Mouse (Mus musculus): ENCODE results near the gene Gcc1. TPM values are rescaled to one million over a fixed set of nuclear protein-coding genes. Genes with fewer than 3 reads are reported as not detected.

Gene Gcc1
- polyA plus RNA-seq, 1 experiment from 2014 or later: 11.4 TPM

DNA sequence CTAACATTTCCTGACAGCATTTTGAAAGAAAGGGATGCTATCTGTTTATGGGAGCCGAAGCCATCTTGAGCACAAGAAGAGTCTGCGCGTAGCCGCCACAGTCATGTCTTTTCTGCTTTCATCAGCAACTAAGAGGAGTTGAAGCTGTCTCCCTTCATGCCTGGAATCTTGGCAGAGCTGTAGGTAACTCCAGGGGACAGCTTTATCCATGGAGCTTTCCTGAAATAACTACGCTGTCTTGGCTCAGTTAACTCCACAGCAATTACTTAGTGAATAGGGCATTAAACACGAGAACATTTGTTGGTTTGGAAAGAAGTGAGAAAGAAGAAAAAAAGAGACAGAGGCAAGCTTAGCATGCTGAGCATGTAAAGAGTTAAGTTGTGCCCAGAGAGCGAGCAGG, 19.7 kb upstream of the Gcc1 start:
- Histone ChIP-seq H3K4me1 (0 out of 2 replicates have a peak, but pooled peaks cover 7% of the 10 kb centered on the region), H3K4me2 (no peak overlapping the region), H3K27ac (no peak overlapping the region), H3K9ac (no peak overlapping the region), H3K9me3 (replicated peaks) (no peaks in the 10 kb centered on the region), H3K36me3 (ENCODE audit: poor library complexity, severe bottlenecking) (no peaks in the 10 kb centered on the region), H3K4me3 (no peak overlapping the region), H3K27me3 (peaks cover 37% of the 10 kb centered on the region)
- ATAC-seq: no peak
- WGBS: 72% methylated on average over 7 of the region's 7 CpGs

DNA sequence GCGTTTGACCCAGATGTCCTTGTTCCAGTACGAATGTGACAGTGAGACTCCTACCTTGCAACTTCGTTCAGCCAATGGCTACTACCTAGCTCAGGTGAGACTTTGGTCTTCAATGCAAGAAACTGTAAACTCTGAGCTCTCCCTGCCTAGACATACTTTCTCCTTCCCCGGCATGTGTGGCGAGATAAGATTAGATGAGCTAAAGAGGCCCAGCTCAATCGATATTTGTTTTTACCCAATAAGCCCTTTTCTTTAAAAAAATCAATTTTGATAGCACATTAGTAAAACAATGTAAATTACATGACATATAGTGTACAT, 3.3 kb upstream of the Gcc1 start:
- WGBS: 71% methylated on average over 6 of the region's 6 CpGs
- H3K27me3 ChIP-seq: no peaks in the 10 kb centered on the region
- H3K4me3 ChIP-seq: no peak overlapping the region
- no peak overlapping the region for H3K4me2 ChIP-seq
- H3K9me3 ChIP-seq (replicated peaks): no peaks in the 10 kb centered on the region
- H3K36me3 ChIP-seq (ENCODE audit: poor library complexity, severe bottlenecking): peaks cover 13% of the 10 kb centered on the region
- no peak overlapping the region for H3K27ac ChIP-seq
- H3K4me1 ChIP-seq: no peaks in the 10 kb centered on the region
- H3K9ac ChIP-seq: no peak overlapping the region
- no peak for ATAC-seq

DNA sequence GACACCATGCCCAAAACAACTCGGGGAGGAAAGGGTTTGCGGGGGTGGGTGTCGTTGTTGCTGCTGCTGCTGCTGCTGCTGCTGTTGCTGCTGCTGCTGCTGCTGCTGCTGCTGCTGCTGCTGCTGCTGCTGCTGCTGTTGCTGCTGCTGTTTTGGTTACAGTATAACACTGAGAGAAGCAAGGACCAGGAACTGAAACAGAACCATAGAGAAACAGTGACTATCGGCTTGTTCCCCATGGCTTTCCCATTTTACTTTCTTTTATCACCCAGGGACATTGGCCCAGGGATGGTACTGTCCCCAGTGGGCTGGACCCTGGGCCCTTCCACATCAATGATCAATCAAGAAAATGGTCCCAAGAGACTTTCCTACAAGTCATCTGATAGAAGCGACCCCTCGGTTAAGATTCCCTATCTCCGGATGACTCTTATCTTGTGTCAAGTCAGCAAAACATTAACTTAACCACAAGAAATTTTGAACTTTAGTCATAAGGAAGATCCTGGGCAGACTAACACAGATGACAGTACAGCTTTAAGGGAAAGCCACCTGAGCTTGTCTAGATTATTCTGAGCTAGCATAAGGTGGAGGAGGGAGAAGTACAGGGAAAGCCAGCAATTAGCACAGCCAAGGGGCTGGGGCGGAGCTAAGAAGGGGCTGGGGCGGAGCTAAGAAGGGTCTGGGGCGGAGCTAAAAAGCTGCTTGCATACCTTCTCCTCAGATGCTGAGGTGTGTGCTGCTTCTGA, 2.8 kb upstream of the Gcc1 start:
- Histone ChIP-seq H3K4me1 (0 out of 2 replicates have a peak, but pooled peaks cover 2% of the 10 kb centered on the region), H3K9me3 (replicated peaks) (no peaks in the 10 kb centered on the region), H3K27ac (no peak overlapping the region), H3K4me2 (no peak overlapping the region), H3K27me3 (no peaks in the 10 kb centered on the region), H3K36me3 (ENCODE audit: poor library complexity, severe bottlenecking) (peaks cover 18% of the 10 kb centered on the region), H3K9ac (no peak overlapping the region), H3K4me3 (no peak overlapping the region)
- 79% methylated on average over 10 of the region's 10 CpGs for WGBS
- ATAC-seq: no peak

DNA sequence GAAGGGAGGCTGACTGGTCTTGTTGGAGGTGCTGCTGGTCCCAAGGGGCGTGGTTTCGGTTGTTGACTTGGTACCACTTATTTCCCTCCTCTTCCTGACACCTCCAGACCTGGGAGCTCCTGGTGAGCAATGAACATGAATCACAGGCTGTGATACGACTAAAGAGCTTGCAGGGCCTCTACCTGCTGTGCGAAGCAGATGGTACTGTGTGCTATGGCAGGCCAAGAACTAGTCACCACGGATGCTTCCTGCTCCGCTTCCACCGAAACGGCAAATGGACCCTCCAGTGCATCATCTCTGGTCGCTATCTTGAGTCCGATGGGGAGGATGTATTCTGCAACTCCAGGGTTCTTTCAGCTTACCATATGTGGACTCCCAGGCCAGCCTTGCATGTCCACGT, 1.7 kb upstream of the Gcc1 start:
- no peak overlapping the region for H3K27ac ChIP-seq
- H3K4me3 ChIP-seq: no peak overlapping the region
- no peak overlapping the region for H3K9ac ChIP-seq
- no peak for ATAC-seq
- H3K9me3 ChIP-seq (replicated peaks): no peaks in the 10 kb centered on the region
- 92% methylated on average over 11 of the region's 11 CpGs for WGBS
- peaks cover 28% of the 10 kb centered on the region for H3K36me3 ChIP-seq (ENCODE audit: poor library complexity, severe bottlenecking)
- peaks cover 6% of the 10 kb centered on the region for H3K4me1 ChIP-seq
- H3K4me2 ChIP-seq: no peak overlapping the region
- H3K27me3 ChIP-seq: no peaks in the 10 kb centered on the region

DNA sequence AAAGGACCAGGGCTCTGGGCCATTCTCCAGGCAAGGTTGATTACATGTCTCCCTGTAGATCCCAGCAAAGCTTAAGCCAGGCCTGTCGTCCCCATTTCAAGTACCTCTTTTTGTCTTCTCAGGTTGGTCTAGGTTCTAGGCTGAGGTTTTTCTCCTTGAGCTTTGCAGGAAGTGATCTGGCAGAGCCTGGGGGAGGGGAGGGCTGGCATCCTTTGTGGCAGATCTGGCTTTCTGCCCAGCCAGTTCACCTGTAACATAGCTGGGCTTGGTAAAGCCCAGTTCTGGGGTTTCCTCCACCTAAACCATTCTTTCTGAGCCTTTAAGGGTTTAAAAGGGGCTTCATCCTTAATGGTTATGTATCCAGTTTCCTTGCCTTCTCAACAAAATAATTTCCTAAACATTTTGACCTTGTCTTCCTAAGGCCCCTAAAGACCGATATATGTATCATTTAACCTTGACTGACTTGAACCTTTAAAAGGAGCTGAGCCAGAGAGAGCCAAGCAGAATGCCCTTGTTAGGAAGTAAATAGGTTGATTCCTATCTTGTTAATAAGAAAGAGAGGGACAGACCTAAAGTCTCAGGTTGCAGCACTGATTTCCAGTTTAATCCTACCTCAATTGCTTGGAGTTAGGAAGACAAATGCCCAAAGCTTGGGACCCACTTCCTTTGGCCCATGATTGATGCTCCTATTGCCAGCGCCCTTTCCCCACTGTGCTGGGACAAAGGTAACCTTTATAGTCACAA, 922 bp downstream of the Gcc1 start, which contains the start of gene Fscn3:
Gene Fscn3 (plus strand): TSS at position 694 of the 744 bp plus-strand sequence.
- WGBS: 69% methylated on average over 3 of the region's 3 CpGs
- H3K9ac ChIP-seq: no peak within 1 kb of the TSS
- no peak for ATAC-seq

DNA sequence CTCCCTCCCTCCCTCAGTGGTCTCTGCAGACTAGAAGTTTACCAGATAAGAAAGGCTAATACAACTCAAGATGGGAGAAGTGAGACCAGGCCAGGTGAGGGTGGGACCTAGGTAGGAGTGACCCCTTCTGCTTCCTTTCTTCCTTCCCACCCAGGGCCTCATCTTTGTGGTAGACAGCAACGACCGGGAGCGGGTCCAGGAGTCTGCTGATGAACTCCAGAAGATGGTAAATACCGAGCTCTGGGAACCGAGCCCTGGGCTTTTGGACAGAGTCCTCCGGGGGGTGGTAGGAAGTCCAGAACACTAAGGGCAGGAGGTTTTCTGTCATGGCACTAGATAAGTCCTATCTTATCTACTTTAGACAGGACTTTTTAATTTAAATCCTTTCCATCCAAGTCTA, 3.2 kb downstream of the Gcc1 start:
- Histone ChIP-seq H3K27ac (no peak overlapping the region), H3K9me3 (replicated peaks) (no peaks in the 10 kb centered on the region), H3K4me3 (no peak overlapping the region), H3K9ac (no peak overlapping the region), H3K4me2 (peak overlapping the region; percentile 73), H3K36me3 (ENCODE audit: poor library complexity, severe bottlenecking) (peaks cover 28% of the 10 kb centered on the region), H3K4me1 (peaks cover 32% of the 10 kb centered on the region), H3K27me3 (no peaks in the 10 kb centered on the region)
- 96% methylated on average over 6 of the region's 6 CpGs for WGBS
- ATAC-seq: no peak

More for the DNA sequence above, 922 bp downstream of the Gcc1 start, which contains the start of gene Fscn3:
- Histone ChIP-seq H3K9me3 (replicated peaks) (no peaks in the 10 kb centered on the region), H3K27ac (no peak within 1 kb of the TSS), H3K4me2 (no peak within 1 kb of the TSS), H3K4me3 (no peak within 1 kb of the TSS), H3K36me3 (ENCODE audit: poor library complexity, severe bottlenecking) (peaks cover 28% of the 10 kb centered on the region), H3K4me1 (peaks cover 14% of the 10 kb centered on the region), H3K27me3 (no peaks in the 10 kb centered on the region)

DNA sequence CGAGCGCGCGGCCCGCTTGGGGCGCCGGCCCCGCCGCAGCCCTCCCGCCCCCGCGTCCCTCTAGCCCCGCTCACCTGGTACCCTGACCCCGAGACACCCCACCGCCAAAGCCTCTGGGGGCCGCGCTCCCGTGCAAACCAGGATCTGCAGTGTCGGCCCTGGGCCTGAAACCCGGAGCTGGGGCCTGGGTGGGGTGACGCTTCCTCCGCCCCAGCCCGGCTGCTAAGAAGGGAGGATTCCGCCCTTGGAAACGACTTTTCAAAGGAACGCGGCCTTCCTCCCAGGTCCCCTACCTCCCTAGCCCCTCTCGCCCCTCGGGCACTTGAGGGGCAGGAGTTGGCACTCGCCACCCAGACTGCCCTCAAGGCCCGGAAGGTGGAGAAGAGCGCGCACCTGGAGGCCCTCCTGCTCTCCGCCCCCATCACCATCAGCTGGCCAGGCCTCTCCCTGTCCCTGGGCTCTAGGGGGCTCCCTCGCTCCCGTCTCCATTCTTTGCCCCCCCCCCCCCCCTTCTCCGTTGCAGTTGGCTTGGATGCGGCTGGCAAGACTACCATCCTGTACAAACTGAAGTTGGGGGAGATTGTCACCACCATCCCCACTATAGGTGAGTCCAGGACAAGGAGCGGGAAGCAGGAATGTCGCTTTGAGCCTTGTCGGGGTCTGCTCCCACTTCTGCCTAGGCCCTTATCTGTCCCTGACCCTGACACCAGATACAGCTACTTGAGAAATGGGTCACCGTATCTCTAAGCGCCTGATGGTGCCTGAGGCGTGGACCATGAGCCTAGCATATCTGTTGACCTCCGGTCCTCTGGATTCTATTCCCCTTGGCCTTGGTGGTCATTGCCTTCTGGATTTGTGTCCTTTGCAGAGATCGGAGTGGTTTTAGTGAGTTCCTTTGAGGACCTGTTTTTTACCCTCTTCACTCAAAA, 4.2 kb downstream of the Gcc1 start:
- H3K4me1 ChIP-seq: peaks cover 39% of the 10 kb centered on the region
- H3K4me3 ChIP-seq: peak overlapping the region; percentile 91
- 15% methylated on average over 31 of the region's 46 CpGs for WGBS
- H3K9ac ChIP-seq: peak overlapping the region; percentile 96
- H3K27me3 ChIP-seq: no peaks in the 10 kb centered on the region
- H3K27ac ChIP-seq: peak overlapping the region; percentile 75
- H3K4me2 ChIP-seq: peak overlapping the region; percentile 73
- H3K9me3 ChIP-seq (replicated peaks): no peaks in the 10 kb centered on the region
- peaks cover 30% of the 10 kb centered on the region for H3K36me3 ChIP-seq (ENCODE audit: poor library complexity, severe bottlenecking)
- ATAC-seq: peak; percentile 52

DNA sequence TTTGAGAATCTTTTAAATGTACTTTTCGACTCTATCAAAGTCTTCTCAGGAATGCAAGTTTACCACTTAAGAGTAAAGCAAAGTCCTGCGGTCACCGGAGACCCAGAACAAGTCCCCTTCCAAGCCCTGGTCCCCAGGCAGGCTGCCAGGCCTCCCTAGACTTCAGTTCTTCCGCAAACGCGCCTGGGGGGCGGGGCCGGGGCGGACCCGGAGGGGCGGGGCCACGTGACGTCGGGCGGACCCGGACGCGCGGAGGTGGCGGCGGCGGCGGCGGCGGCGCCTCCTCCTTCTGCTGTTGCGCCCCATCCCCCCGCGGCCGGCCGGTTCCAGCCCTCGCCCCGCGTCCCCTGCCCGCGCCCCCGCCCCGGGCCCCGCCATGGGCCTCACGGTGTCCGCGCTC, 4.9 kb downstream of the Gcc1 start, which contains the start of gene Arf5:
Gene Arf5 (plus strand): TSS at position 248 of the 400 bp plus-strand sequence.
- H3K36me3 ChIP-seq (ENCODE audit: poor library complexity, severe bottlenecking): peaks cover 36% of the 10 kb centered on the region
- ATAC-seq: peak; percentile 82
- WGBS: under 1% methylated on average over 30 of the region's 42 CpGs
- H3K9me3 ChIP-seq (replicated peaks): no peaks in the 10 kb centered on the region
- no peaks in the 10 kb centered on the region for H3K27me3 ChIP-seq
- peak within 1 kb of the TSS; percentile 91 for H3K4me3 ChIP-seq
- H3K27ac ChIP-seq: peak within 1 kb of the TSS; percentile 75
- H3K4me2 ChIP-seq: peak within 1 kb of the TSS; percentile 73
- peaks cover 39% of the 10 kb centered on the region for H3K4me1 ChIP-seq
- H3K9ac ChIP-seq: peak within 1 kb of the TSS; percentile 96

DNA sequence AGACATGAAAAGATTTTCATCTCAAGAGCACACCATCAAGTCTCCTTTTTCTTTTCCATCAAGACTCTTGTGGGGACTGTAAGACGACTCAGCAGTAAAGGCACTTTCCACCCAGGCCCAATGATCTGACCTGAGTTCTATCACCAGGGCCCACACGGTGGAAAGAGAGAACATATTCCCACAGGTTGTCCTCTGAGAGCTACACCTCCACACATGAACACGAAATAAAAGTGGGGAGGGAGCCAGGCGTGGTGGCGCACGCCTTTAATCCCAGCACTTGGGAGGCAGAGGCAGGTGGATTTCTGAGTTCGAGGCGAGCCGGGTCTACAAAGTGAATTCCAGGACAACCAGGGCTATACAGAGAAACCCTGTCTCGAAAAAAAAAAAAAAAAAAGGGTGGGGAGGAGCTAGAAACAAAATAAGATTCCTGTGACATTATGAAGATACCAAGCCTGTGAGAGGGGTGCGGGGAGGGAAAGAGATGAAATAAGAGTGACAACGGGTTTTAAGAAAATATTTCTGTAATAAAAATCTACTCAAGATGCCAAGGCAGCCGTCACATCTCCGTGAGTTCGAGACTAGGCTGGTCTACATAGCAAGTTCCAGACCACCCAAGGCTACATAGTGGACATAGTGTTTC, 5.4 kb downstream of the Gcc1 start:
- Histone ChIP-seq H3K36me3 (ENCODE audit: poor library complexity, severe bottlenecking) (peaks cover 36% of the 10 kb centered on the region), H3K27me3 (no peaks in the 10 kb centered on the region), H3K4me2 (peak overlapping the region; percentile 73), H3K27ac (peak overlapping the region; percentile 75; the same call in 1 of the 2 replicates), H3K9me3 (replicated peaks) (no peaks in the 10 kb centered on the region), H3K4me1 (peaks cover 39% of the 10 kb centered on the region), H3K4me3 (peak overlapping the region; percentile 91; the same call in 1 of the 2 replicates), H3K9ac (no peak overlapping the region)
- WGBS: 73% methylated on average over 15 of the region's 15 CpGs
- no peak; the same call in 1 of the 2 replicates for ATAC-seq

DNA sequence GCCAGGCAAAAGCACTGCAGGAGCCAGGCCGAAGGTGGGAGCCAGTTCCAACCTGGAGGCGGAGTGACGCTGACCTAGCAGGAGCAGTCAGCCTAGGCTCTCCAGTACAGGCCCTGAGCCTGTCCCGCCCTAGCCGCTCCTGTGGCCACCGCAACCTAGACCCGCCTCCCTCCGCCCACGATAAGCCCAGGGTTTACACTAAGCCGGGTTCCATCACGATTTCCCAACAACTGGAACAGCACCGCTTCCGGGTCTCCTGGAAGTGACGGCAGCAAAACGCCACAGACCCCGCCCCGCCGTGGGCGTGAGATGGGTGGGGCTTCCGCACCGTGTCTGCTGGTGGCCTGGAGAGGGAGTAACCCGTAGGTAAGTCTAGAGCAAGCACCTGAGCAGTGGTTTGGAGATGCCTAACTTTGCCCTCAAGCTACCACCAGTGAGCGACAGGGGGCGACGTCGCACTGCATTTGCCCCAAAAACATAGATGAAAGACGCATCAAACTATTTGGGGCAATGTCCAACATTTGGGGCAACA, 6.7 kb downstream of the Gcc1 start:
- peak overlapping the region; percentile 74 for H3K9ac ChIP-seq
- no peak overlapping the region for H3K27ac ChIP-seq
- peak; percentile 86 for ATAC-seq

DNA sequence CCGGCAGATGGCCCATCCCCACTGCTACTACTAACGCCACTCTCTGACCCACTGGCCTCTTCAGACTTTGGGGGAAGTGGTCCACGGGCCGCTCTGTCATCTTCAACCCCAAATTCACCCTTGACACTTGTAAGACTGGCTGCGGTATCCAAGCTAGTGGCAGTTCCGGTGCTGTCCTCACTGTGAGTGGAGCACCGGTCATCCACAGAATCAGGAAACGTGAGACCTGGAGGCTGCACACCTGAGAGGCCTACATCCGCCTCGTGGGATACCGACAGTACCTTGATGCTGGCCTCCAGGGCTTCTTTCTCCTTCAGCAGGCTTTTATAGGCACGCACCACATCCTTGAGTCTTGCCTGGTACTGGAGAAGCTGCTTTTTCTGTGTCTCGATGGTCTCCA, 7.3 kb downstream of the Gcc1 start:
- H3K27ac ChIP-seq: no peak overlapping the region
- WGBS: 24% methylated on average over 13 of the region's 13 CpGs
- peak overlapping the region; percentile 74 for H3K9ac ChIP-seq
- H3K36me3 ChIP-seq (ENCODE audit: poor library complexity, severe bottlenecking): peaks cover 43% of the 10 kb centered on the region
- H3K9me3 ChIP-seq (replicated peaks): no peaks in the 10 kb centered on the region
- no peaks in the 10 kb centered on the region for H3K27me3 ChIP-seq
- peak overlapping the region; percentile 98 for H3K4me2 ChIP-seq
- no peak for ATAC-seq
- peaks cover 35% of the 10 kb centered on the region for H3K4me1 ChIP-seq
- H3K4me3 ChIP-seq: peak overlapping the region; percentile 64

More for the DNA sequence above, 6.7 kb downstream of the Gcc1 start:
- H3K27me3 ChIP-seq: no peaks in the 10 kb centered on the region
- under 1% methylated on average over 27 of the region's 27 CpGs for WGBS
- peak overlapping the region; percentile 98 for H3K4me2 ChIP-seq
- peaks cover 39% of the 10 kb centered on the region for H3K4me1 ChIP-seq
- peaks cover 42% of the 10 kb centered on the region for H3K36me3 ChIP-seq (ENCODE audit: poor library complexity, severe bottlenecking)
- H3K9me3 ChIP-seq (replicated peaks): no peaks in the 10 kb centered on the region
- H3K4me3 ChIP-seq: peak overlapping the region; percentile 64
